Mouse (Mus musculus) thymus, adult 2 months (tissue): ENCODE results near the gene Psrc1.

Experiments
- CTCF ChIP-seq: fragments of 200-500 bp; IDR thresholded peaks from 2 replicates; pipeline ENCODE4 v1.5.1; 2012; ENCODE audit warnings: mild to moderate bottlenecking, control low read depth, low read length, moderate library complexity, borderline replicate concordance; ENCODE audit not compliant: control insufficient read depth, poor library complexity, insufficient read depth; ENCODE audit errors: extremely low read depth
- POLR2A ChIP-seq: fragments of 200-500 bp; IDR thresholded peaks from 2 replicates; pipeline ENCODE4 v1.6.1; 2012; ENCODE audit warnings: mild to moderate bottlenecking, low read length, control low read depth, moderate library complexity; ENCODE audit not compliant: control insufficient read depth, poor library complexity, insufficient read depth; ENCODE audit errors: extremely low read depth

- no peak for TF ChIP-seq CTCF
- no peak for TF ChIP-seq POLR2A
These were observed 28.4 kb upstream of the Psrc1 start for GRCm38 (mm10) chr3:108355245-108355644.
